Mouse (Mus musculus) midbrain, embryonic 16.5 days (tissue): Measurements from ENCODE around the gene Kcnh3. TPM values are rescaled to one million over a fixed set of nuclear protein-coding genes. Genes with fewer than 3 reads are reported as not detected.
"Not testable (repeated sequence)": the region's sequence is repeated elsewhere in the genome, so short reads cannot be mapped to it uniquely, and the experiment has no call there.

ENCODE experiments used
- ATAC-seq: fragments of 200-750 bp; cut with Nextera tagmentation; 2 replicates; pipeline ENCODE4 v1.8.0; 2017; ENCODE audit warnings: moderate TSS enrichment
- H3K27ac ChIP-seq: fragments of 300-500 bp; sonication (generic); 2 replicates; pipeline ENCODE4 v1.5.1; 2014; ENCODE audit warnings: mild to moderate bottlenecking, low read length, mixed read lengths
- H3K27me3 ChIP-seq: fragments of 300-500 bp; sonication (generic); 2 replicates; pipeline ENCODE4 v1.6.1; 2014; ENCODE audit warnings: low read depth, low read length, mixed read lengths; ENCODE audit not compliant: control insufficient read depth, insufficient read depth
- H3K36me3 ChIP-seq: fragments of 300-500 bp; sonication (generic); 2 replicates; pipeline ENCODE4 v1.6.1; 2014; ENCODE audit warnings: mild to moderate bottlenecking, low read length, moderate library complexity, mixed read lengths; ENCODE audit not compliant: control insufficient read depth, insufficient read depth
- H3K4me1 ChIP-seq: fragments of 300-500 bp; sonication (generic); 2 replicates; pipeline ENCODE4 v1.6.1; 2014; ENCODE audit warnings: mild to moderate bottlenecking, low read length, mixed read lengths; ENCODE audit not compliant: control insufficient read depth, insufficient read depth
- H3K4me2 ChIP-seq: fragments of 300-500 bp; sonication (generic); 2 replicates; pipeline ENCODE4 v1.6.1; 2014; ENCODE audit warnings: mild to moderate bottlenecking, low read length, mixed read lengths
- H3K4me3 ChIP-seq: fragments of 300-500 bp; sonication (generic); 2 replicates; pipeline ENCODE4 v1.5.1; 2014; ENCODE audit warnings: low read depth, mild to moderate bottlenecking, low read length, moderate library complexity, mixed read lengths
- H3K9ac ChIP-seq: fragments of 300-500 bp; sonication (generic); 2 replicates; pipeline ENCODE4 v1.6.1; 2014; ENCODE audit warnings: low read depth, low read length, mixed read lengths
- H3K9me3 ChIP-seq: fragments of 300-500 bp; sonication (generic); replicated peaks from 2 replicates; pipeline ENCODE4 v1.6.1; 2014; ENCODE audit warnings: mild to moderate bottlenecking, low read length, mixed read lengths; ENCODE audit not compliant: control insufficient read depth, poor library complexity, severe bottlenecking
- WGBS: fragments of 180-500 bp; shearing (Covaris S2); extraction: QIAGEN DNeasy Blood & Tissue Kit; methylation state at CpG from one replicate; pipeline ENCODE4 v1.1.7; 2014; 5-methylcytosine and 5-hydroxymethylcytosine counted together
- polyA plus RNA-seq: library from polyadenylated mRNA; unstranded; fragments of >200 nt; fragmentation: Nextera tagmentation; extraction: Ambion mirVana; gene quantifications from 2 replicates; pipeline ENCODE4 v1.2.1, GENCODE M21; 2015

Kcnh3 gene
- polyA plus RNA-seq, 1 experiment from 2014 or later = 0.50 TPM

DNA sequence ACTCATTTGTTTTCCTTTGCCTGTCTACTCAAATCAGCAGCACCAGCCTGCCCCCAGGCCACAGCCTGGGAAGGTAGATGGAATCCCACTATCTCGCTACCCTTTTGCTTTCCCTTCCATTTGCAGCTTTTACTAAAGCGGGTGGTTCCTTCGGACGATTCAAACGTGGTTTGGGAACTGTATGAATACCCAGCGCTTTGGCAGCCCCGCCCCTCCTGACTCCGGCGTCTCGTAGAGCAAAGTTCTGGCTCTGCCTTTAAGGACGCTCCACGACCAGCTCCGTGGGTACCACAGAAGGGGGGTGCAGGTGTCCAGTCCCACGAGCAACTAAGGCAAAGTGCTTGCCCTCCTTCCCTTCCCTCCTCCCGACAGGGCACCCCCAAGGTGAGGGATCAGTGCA lies 26.4 kb downstream of the Kcnh3 start:
- Histone ChIP-seq H3K36me3 (peaks cover 11% of the 10 kb centered on the region), H3K4me2 (peak overlapping the region; percentile 57), H3K4me1 (peaks cover 12% of the 10 kb centered on the region), H3K9ac (peak overlapping the region; percentile 54), H3K4me3 (peak overlapping the region; percentile 63)
- ATAC-seq = peak; percentile 36
- not testable (repeated sequence) for H3K9me3 ChIP-seq, H3K27me3 ChIP-seq, H3K27ac ChIP-seq
- under 1% methylated on average over 14 of the region's 15 CpGs for WGBS

DNA sequence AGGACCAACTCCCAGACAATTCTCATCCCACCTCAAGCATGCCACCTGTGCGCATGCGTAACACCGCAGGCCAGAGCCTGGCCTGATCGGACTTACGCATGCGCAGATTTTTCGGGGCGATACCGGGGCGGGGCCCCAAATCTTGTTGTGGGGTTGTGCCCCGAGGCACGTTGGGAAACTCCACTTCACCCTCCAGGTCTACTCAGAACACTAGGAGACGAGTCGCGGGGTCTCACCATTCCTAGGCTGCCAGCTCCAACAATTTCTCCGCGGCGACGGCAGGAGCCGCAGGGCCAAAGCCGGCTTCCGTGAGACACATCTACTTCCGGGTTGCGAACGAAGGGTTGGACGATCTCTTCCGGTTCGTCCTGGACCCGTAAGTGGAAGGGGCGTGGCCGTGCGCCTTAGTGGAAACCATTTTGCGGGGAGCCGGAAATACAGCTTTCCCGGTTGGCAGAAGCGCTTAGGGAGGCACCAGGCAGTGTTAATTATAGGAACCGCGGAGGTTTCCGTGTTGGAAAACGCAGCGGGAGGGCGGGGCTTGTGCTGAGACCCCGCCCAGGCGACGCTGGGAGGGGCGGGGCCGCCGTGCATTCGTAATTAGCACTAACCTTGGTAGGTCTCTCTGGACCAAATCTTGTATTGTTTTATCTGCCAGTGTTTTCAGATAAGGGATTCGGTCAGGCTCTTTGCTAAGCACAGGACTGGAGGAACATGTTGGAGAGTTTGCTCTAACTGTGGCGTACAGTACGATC lies 27.1 kb downstream of the Kcnh3 start, which contains the start of gene Mcrs1:
Mcrs1 (minus strand) TSS at position 336 of the 755 bp plus-strand sequence.
- under 1% methylated on average over 52 of the region's 52 CpGs for WGBS

DNA sequence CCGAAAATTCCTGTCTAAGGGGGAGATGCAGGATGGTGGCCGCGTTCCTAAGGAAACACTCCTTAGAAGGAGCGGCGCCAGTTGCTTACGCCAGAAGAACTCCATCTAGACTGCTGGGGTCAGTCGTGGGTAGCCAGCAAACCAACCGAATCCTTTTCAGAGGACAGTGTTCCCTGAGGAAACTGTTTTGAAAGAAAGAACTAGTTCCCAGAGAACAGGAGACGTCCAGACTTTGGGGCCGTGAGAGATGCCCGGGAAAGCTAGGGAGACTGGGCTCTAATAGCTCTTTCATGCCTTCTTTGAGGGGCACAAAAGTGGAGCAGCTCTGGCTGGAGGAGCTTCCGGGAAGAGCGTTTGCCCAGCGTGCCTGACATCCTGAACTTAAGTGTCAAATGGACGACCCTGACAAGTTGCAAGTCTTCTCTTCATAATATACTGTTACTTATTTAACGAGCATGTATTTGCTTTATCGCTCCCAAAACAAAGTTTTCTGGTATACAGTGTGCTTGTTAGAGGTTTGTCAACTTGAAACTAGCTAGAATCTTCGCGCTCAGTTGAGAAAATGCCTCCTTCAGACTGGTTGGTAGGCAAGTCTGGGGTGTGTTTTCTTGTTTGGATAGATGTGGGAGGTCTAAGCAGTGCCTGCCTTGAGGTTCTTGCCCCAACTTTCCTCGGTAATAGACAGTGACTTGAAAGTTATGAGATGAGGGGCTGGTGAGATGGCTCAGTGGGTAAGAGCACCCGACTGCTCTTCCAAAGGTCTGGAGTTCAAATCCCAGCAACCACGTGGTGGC lies 27.9 kb downstream of the Kcnh3 start:
- peak; percentile 53 for ATAC-seq
- Histone ChIP-seq H3K4me3 (peak overlapping the region; percentile 63), H3K36me3 (peaks cover 9% of the 10 kb centered on the region), H3K27ac (peak overlapping the region; percentile 97), H3K4me2 (peak overlapping the region; percentile 91), H3K9ac (peak overlapping the region; percentile 79), H3K4me1 (peaks cover 12% of the 10 kb centered on the region), H3K27me3 (no peaks in the 10 kb centered on the region), H3K9me3 (no peaks in the 10 kb centered on the region)
- WGBS = 4% methylated on average over 22 of the region's 22 CpGs

More for the DNA sequence above, 27.1 kb downstream of the Kcnh3 start, which contains the start of gene Mcrs1:
- Histone ChIP-seq H3K4me1 (peaks cover 12% of the 10 kb centered on the region), H3K4me3 (peak within 1 kb of the TSS; percentile 63), H3K9ac (peak within 1 kb of the TSS; percentile 79), H3K4me2 (peak within 1 kb of the TSS; percentile 91), H3K27me3 (no peaks in the 10 kb centered on the region), H3K9me3 (no peaks in the 10 kb centered on the region), H3K36me3 (peaks cover 9% of the 10 kb centered on the region), H3K27ac (peak within 1 kb of the TSS; percentile 97)
- ATAC-seq = peak; percentile 94

DNA sequence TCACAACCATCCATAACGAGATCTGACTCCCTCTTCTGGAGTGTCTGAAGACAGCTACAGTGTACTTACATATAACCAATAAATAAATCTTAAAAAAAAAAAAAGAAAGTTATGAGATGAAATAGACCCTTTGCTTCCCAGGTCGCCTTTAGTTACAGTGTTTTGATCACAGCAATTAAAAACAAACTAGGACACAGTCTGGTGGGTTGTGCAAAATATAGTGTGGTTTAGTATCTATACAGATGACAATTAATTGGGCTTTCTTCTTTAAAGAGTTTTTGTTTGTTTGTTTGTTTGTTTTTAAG lies 28.5 kb downstream of the Kcnh3 start:
- WGBS = 43% methylated on average over 2 of the region's 2 CpGs
- not testable (repeated sequence) for H3K9me3 ChIP-seq, H3K27me3 ChIP-seq, H3K4me3 ChIP-seq, H3K27ac ChIP-seq, H3K9ac ChIP-seq, ATAC-seq, H3K36me3 ChIP-seq
- Histone ChIP-seq H3K4me1 (peaks cover 12% of the 10 kb centered on the region), H3K4me2 (peak overlapping the region; percentile 91)

DNA sequence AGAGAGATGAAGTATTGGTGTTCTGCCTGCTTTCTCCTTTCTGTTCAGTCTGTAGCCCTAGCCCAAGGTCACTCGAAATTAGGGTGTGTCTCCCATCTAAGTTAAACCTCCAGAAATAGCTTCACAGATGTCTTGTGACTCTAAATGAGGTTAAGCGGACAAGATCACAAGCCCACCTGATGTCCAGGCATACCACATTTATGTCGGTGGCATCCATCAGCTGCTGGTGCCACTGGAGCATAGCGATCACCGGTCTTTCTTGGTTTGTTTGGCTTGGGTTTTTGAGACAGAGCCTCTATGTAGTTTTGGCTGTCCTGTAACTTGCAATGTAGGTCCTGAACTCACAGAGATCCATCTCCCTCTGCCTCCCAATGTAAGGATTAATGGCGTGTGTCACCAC lies 29.1 kb downstream of the Kcnh3 start:
- Histone ChIP-seq H3K4me1 (peaks cover 12% of the 10 kb centered on the region), H3K27me3 (no peaks in the 10 kb centered on the region), H3K36me3 (0 out of 2 replicates have a peak, but pooled peaks cover 3% of the 10 kb centered on the region), H3K9ac (no peak overlapping the region), H3K27ac (no peak overlapping the region), H3K4me2 (no peak overlapping the region), H3K9me3 (no peaks in the 10 kb centered on the region), H3K4me3 (no peak overlapping the region)
- WGBS = 94% methylated on average over 6 of the region's 6 CpGs
- no peak for ATAC-seq

DNA sequence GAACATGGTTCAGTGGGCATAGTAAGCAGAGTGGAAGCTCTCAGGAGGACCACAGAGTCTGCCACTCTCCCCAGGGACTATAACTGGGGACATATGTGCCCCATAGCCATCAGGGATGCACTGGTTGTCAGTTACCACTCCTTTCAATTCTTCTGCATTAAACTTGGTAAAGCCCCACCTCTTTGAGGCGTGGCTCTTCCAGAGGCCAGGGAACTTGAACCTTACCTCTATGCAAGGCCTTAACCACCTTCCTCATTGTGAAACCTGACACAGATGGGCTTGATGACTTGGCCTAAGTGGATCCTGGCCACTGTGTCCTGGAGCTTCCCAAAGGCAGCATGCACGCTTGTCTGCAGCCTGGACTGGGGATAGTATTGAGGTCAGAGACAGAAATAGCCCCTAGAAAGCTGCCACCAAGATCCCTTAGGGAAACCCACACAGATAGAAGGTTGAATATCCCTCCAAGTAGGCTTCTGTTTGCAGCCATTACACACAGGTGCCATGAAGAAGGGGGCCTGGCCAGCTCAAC lies 29.9 kb downstream of the Kcnh3 start:
- Histone ChIP-seq H3K27me3 (no peaks in the 10 kb centered on the region), H3K36me3 (no peaks in the 10 kb centered on the region), H3K9ac (no peak overlapping the region), H3K4me1 (peaks cover 12% of the 10 kb centered on the region), H3K27ac (no peak overlapping the region), H3K4me2 (no peak overlapping the region), H3K9me3 (no peaks in the 10 kb centered on the region), H3K4me3 (no peak overlapping the region)
- ATAC-seq = no peak
- 79% methylated on average over 2 of the region's 2 CpGs for WGBS

DNA sequence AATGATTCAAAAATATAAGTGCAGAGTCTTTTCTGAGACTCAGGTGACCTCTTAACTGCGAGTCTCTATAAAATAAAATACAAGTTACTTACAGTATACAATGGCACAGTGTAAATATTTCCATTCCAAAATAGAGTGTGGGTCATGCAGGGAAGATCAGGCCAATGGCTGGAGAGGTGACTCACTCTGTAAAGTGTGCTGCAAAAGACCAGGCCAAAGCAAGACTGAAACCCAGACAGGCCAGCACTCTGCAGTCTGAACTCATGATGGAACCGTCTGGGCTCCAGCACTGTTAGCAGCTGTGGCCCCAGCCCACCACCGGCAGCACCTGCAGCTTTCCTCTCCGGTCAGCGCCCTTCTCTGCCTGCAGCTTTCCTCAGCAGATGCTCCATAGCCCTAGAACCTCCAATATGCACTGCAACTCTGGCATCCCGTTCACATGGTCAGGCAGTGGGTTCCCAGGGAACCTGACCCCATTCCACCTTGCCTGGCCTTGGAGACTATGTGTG lies 30.6 kb downstream of the Kcnh3 start:
- H3K4me3 ChIP-seq = no peak overlapping the region
- H3K9me3 ChIP-seq = no peaks in the 10 kb centered on the region
- H3K27me3 ChIP-seq = no peaks in the 10 kb centered on the region
- H3K27ac ChIP-seq = no peak overlapping the region
- H3K4me2 ChIP-seq = no peak overlapping the region
- no peaks in the 10 kb centered on the region for H3K36me3 ChIP-seq
- no peak overlapping the region for H3K9ac ChIP-seq
- no peak for ATAC-seq
- 85% methylated on average over 6 of the region's 6 CpGs for WGBS
- peaks cover 12% of the 10 kb centered on the region for H3K4me1 ChIP-seq

DNA sequence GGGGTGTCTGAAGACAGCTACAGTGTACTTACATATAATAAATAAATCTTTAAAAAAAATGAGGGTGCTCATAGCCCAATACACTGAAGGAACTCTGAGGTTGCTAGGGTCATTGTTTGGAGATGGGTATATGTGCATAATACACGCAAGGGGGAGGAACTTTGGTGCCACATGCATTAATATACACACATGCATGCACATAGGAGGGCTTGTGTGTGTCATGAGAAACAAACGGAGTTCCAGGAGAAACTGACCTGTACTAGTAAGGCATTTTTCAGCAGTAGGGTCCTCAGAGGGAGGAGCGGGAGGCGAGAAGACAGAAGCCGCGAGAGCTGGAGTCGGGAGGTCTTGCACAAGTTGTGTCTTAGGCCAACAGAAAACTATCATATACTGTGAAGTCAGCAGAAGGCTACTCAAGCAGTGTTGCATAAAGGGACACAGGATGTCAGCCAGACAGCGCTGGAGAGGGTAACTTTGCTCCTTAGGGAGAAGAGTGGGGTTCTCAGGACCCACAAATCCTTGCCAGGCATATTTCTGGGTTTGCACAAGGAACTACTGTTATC lies 34.6 kb downstream of the Kcnh3 start:
- WGBS = 70% methylated on average over 8 of the region's 8 CpGs
- no peak overlapping the region; the same call in 1 of the 2 replicates for H3K4me3 ChIP-seq

More for the DNA sequence above, 34.6 kb downstream of the Kcnh3 start:
- H3K27ac ChIP-seq = no peak overlapping the region
- no peaks in the 10 kb centered on the region for H3K9me3 ChIP-seq
- H3K36me3 ChIP-seq = no peaks in the 10 kb centered on the region
- ATAC-seq = peak; percentile 61; the same call in 1 of the 2 replicates
- H3K4me1 ChIP-seq = no peaks in the 10 kb centered on the region; the same call in 1 of the 2 replicates
- H3K9ac ChIP-seq = no peak overlapping the region
- H3K4me2 ChIP-seq = peak overlapping the region; percentile 39
- no peaks in the 10 kb centered on the region for H3K27me3 ChIP-seq
